Mouse (Mus musculus): ENCODE measurements around the gene Ppp1r18.

GRCm38 (mm10) chr17:35874721-35875120 is 9.3 kb downstream of the Ppp1r18 start:
- TF ChIP-seq POLR2A (IDR thresholded peaks at IDR 0.05; ENCODE audit: extremely low read depth, insufficient read depth, low read length) = no peak
- no peak for TF ChIP-seq CTCF (IDR thresholded peaks at IDR 0.05; ENCODE audit: extremely low read depth, insufficient read depth, low read length)

Data from cortical plate, adult 2 months (tissue).